16 mouse cellular contexts compared by ENCODE assay signal in genomic region chr10:127763914-127764680, GRCm38 (mm10). TPM values are rescaled to one million over a fixed set of nuclear protein-coding genes. Genes with fewer than 3 reads are reported as not detected.
DNase-seq lines count a peak whose midpoint lies in the region; ATAC-seq and TF ChIP-seq lines count a peak whose summit lies in the region.
"Had no signal": no experiment of that assay in that cellular context is flagged by ENCODE, and none has a peak within 500 bp of the region (broad histone marks: within the 10 kb centered on the region; RNA-seq: fewer than 3 reads in every experiment).

No protein-coding gene starts in this region.

- WGBS in liver, embryonic 14.5 days (ENCODE audit: insufficient replicate concordance) = 53% methylated on average over 12 of the region's 12 CpGs

- no peak overlapping the region for H3K27ac ChIP-seq in liver, embryonic 14.5 days
- H3K27ac ChIP-seq: forebrain, embryonic 10.5 days; limb, embryonic 12.5 days had no signal

- POLR2A ChIA-PET in Patski (lab: Charles Lee) = no interaction called here

- no peak overlapping the region for H3K9ac ChIP-seq in liver, embryonic 14.5 days (replicated peaks)
- H3K9ac ChIP-seq: limb, embryonic 12.5 days had no signal

- CTCF ChIA-PET in Patski (lab: Charles Lee) = interaction anchor here (1.0 kb wide), 1 partner anchor 150 kb away, joined by 3 read pairs; no protein-coding TSS in a partner anchor

- peak; percentile 45 for ATAC-seq in Patski
- peak; percentile 63 for ATAC-seq in liver, embryonic 14.5 days (ENCODE audit: insufficient read depth)
- ATAC-seq in inflammation-experienced regulatory T-cells, adult 6 months = no peak
- no peak for ATAC-seq in erythroid progenitor cell, adult 5-6 weeks (replicated peaks; ENCODE audit: low FRiP score, poor library complexity, severe bottlenecking)

- no peak overlapping the region for H3K4me3 ChIP-seq in liver, embryonic 14.5 days (ENCODE audit: insufficient read depth in 1 of 2, low read depth in 2 of 2, low read length in 2 of 2)
- H3K4me3 ChIP-seq: forebrain, embryonic 10.5 days; limb, embryonic 12.5 days; myocyte had no signal

- TF ChIP-seq EP300 in liver, embryonic 14.5 days (IDR thresholded peaks at IDR 0.05; ENCODE audit: low read depth) = no peak

- peak; percentile 81 for DNase-seq in Patski (ENCODE audit: low read depth, low spot score)
- peak; percentile 50 for DNase-seq in cerebellum, adult 9-11 months
- DNase-seq in kidney, adult 9 months = peak; percentile 83
- no peak for DNase-seq in liver, embryonic 14.5 days (ENCODE audit: low read depth in 3 of 3, low spot score in 3 of 3)
- no peak for DNase-seq in gastrocnemius, adult 18-20 months (ENCODE audit: low spot score)
- DNase-seq in retina, embryonic 14.5 days (ENCODE audit: low spot score) = no peak
- DNase-seq: gastrocnemius, postnatal 14 days; spleen, adult 18-20 months; thymus, postnatal 25 days had no signal

- in situ Hi-C loops in Patski (cut with MboI; ENCODE audit: low pct_unique_long_range_greater_than_20kb) = loop anchor here (10.0 kb wide), 1 partner anchor 111 kb away; no protein-coding TSS in a partner anchor

- H3K4me1 ChIP-seq in liver, embryonic 14.5 days (replicated peaks; ENCODE audit: control insufficient read depth in 2 of 2, insufficient read depth in 2 of 2, low read length in 1 of 2) = peaks cover 0 to 10% of the 10 kb centered on the region in 2 experiments; a peak in 2 of 4 replicates
- H3K4me1 ChIP-seq: forebrain, embryonic 10.5 days; limb, embryonic 12.5 days had no signal

- TF ChIP-seq CTCF in Patski (IDR thresholded peaks at IDR 0.05) = no peak
- TF ChIP-seq CTCF in liver, embryonic 14.5 days (IDR thresholded peaks at IDR 0.05; ENCODE audit: low read depth) = no peak

- H3K36me3 ChIP-seq in liver, embryonic 14.5 days (replicated peaks; ENCODE audit: control insufficient read depth, insufficient read depth, low read depth) = no peaks in the 10 kb centered on the region
- H3K36me3 ChIP-seq: forebrain, embryonic 10.5 days; limb, embryonic 12.5 days had no signal

- no peaks in the 10 kb centered on the region for H3K9me3 ChIP-seq in liver, embryonic 14.5 days (ENCODE audit: control insufficient read depth, low read length)
- H3K9me3 ChIP-seq: forebrain, embryonic 10.5 days; limb, embryonic 12.5 days had no signal

- no peaks in the 10 kb centered on the region for H3K27me3 ChIP-seq in Patski
- no peaks in the 10 kb centered on the region for H3K27me3 ChIP-seq in liver, embryonic 14.5 days (ENCODE audit: control insufficient read depth, insufficient read depth, low read length)
- H3K27me3 ChIP-seq: limb, embryonic 12.5 days had no signal

- no peak overlapping the region for H3K4me2 ChIP-seq in liver, embryonic 14.5 days (ENCODE audit: low read depth)
- H3K4me2 ChIP-seq: limb, embryonic 12.5 days had no signal

RNA-seq across cellular contexts. Expression of gene Rdh16f1, which starts 4.5 kb away (rescaled TPM):
- polyA plus RNA-seq in Patski (2021) = 0.18 TPM
- polyA plus RNA-seq in liver, embryonic 14.5 days (2012; rRNA removed) = 0.03 and 0.06 TPM in 2 replicates
- 0.11 TPM in 1 of 2 replicates, not detected in the other for polyA plus RNA-seq in liver, embryonic 14.5 days (2014; fragmentation: Nextera tagmentation; extraction: Ambion mirVana)
- polyA plus RNA-seq in inflammation-experienced regulatory T-cells, adult 6 months (2017; shearing (Covaris generic)) = 1 to 10 TPM in 1 of 3 experiments, under 1 TPM in 1, not detected in 1; 0.36 to 1.1 TPM
- total RNA-seq in gastrocnemius, adult 18-20 months (2021) = under 1 TPM; 0.30 to 0.31 TPM
- not detected in 2 replicates for total RNA-seq in erythroid progenitor cell, adult 5-6 weeks (2015; ENCODE audit: low replicate concordance)
- not detected in 2 replicates for total RNA-seq in erythroid progenitor cell, adult 5-6 weeks (2017; ENCODE audit: low replicate concordance)
- total RNA-seq: megakaryocyte, adult 5-6 weeks had no signal
- polyA plus RNA-seq: forebrain, embryonic 10.5 days; heart, postnatal 0 days had no signal

RNA-seq across cellular contexts. Expression of gene Rdh1, which starts 4.6 kb away (rescaled TPM):
- polyA plus RNA-seq in Patski (2021) = 0.05 TPM
- polyA plus RNA-seq in liver, embryonic 14.5 days (2012; rRNA removed) = 0.15 and 0.18 TPM in 2 replicates
- 0.09 and 0.17 TPM in 2 replicates for polyA plus RNA-seq in liver, embryonic 14.5 days (2014; fragmentation: Nextera tagmentation; extraction: Ambion mirVana)
- under 1 TPM in 2 of 3 experiments, not detected in 1; 0.28 TPM for polyA plus RNA-seq in inflammation-experienced regulatory T-cells, adult 6 months (2017; shearing (Covaris generic))
- not detected for total RNA-seq in gastrocnemius, adult 18-20 months (2021)
- not detected in 2 replicates for total RNA-seq in erythroid progenitor cell, adult 5-6 weeks (2015; ENCODE audit: low replicate concordance)
- total RNA-seq in erythroid progenitor cell, adult 5-6 weeks (2017; ENCODE audit: low replicate concordance) = not detected in 2 replicates
- total RNA-seq: megakaryocyte, adult 5-6 weeks had no signal
- polyA plus RNA-seq: forebrain, embryonic 10.5 days; heart, postnatal 0 days; limb, embryonic 12.5 days had no signal

RNA-seq across cellular contexts. Expression of gene Rdh9, which starts 12.1 kb away (rescaled TPM):
- not detected for polyA plus RNA-seq in Patski (2021)
- polyA plus RNA-seq in liver, embryonic 14.5 days (2012; rRNA removed) = 0.07 TPM in 1 of 2 replicates, not detected in the other
- polyA plus RNA-seq in liver, embryonic 14.5 days (2014; fragmentation: Nextera tagmentation; extraction: Ambion mirVana) = not detected in 2 replicates
- polyA plus RNA-seq in inflammation-experienced regulatory T-cells, adult 6 months (2017; shearing (Covaris generic)) = 1 to 10 TPM in 1 of 3 experiments, not detected in 2; 1.3 TPM
- not detected for total RNA-seq in gastrocnemius, adult 18-20 months (2021)
- total RNA-seq in erythroid progenitor cell, adult 5-6 weeks (2015; ENCODE audit: low replicate concordance) = not detected in 2 replicates
- total RNA-seq in erythroid progenitor cell, adult 5-6 weeks (2017; ENCODE audit: low replicate concordance) = not detected in 2 replicates
- total RNA-seq: megakaryocyte, adult 5-6 weeks had no signal
- polyA plus RNA-seq: limb, embryonic 12.5 days had no signal

RNA-seq across cellular contexts. Expression of gene Gpr182, which starts 12.6 kb away (rescaled TPM):
- polyA plus RNA-seq in Patski (2021) = 0.49 TPM
- polyA plus RNA-seq in liver, embryonic 14.5 days (2012; rRNA removed) = 9.1 and 11.5 TPM in 2 replicates
- 3.7 and 4.3 TPM in 2 replicates for polyA plus RNA-seq in liver, embryonic 14.5 days (2014; fragmentation: Nextera tagmentation; extraction: Ambion mirVana)
- polyA plus RNA-seq in inflammation-experienced regulatory T-cells, adult 6 months (2017; shearing (Covaris generic)) = under 1 TPM; 0.14 to 0.44 (median 0.37) TPM
- total RNA-seq in gastrocnemius, adult 18-20 months (2021) = under 1 TPM; 0.14 to 0.25 TPM
- total RNA-seq in erythroid progenitor cell, adult 5-6 weeks (2015; ENCODE audit: low replicate concordance) = not detected in 2 replicates
- not detected in 2 replicates for total RNA-seq in erythroid progenitor cell, adult 5-6 weeks (2017; ENCODE audit: low replicate concordance)

RNA-seq across cellular contexts. Expression of gene Zbtb39, which starts 24.8 kb away (rescaled TPM):
- 7.5 TPM for polyA plus RNA-seq in Patski (2021)
- 1.9 and 2.1 TPM in 2 replicates for polyA plus RNA-seq in liver, embryonic 14.5 days (2012; rRNA removed)
- polyA plus RNA-seq in liver, embryonic 14.5 days (2014; fragmentation: Nextera tagmentation; extraction: Ambion mirVana) = 0.72 and 0.83 TPM in 2 replicates
- polyA plus RNA-seq in inflammation-experienced regulatory T-cells, adult 6 months (2017; shearing (Covaris generic)) = under 1 TPM; 0.31 to 0.95 (median 0.64) TPM
- 1 to 10 TPM; 6.3 to 6.6 TPM for total RNA-seq in gastrocnemius, adult 18-20 months (2021)
- total RNA-seq in erythroid progenitor cell, adult 5-6 weeks (2015; ENCODE audit: low replicate concordance) = 0.72 and 2.9 TPM in 2 replicates
- 1.3 TPM in 1 of 2 replicates, not detected in the other for total RNA-seq in erythroid progenitor cell, adult 5-6 weeks (2017; ENCODE audit: low replicate concordance)

Comparison
In these comparisons a context has a peak if more than half of its experiments do, and no peak if none do; other contexts are left out.
1. ATAC-seq: peak in Patski (single experiment) and liver, embryonic 14.5 days (single experiment); none in inflammation-experienced regulatory T-cells, adult 6 months (single experiment) and erythroid progenitor cell, adult 5-6 weeks (single experiment).
2. DNase-seq: peak in Patski (single experiment), cerebellum, adult 9-11 months (single experiment) and kidney, adult 9 months (single experiment); none in liver, embryonic 14.5 days (0 of 3), gastrocnemius, adult 18-20 months (single experiment) and retina, embryonic 14.5 days (single experiment).